Mouse (Mus musculus) limb, embryonic 14.5 days (tissue): ENCODE data around the gene Mrpl23. TPM values are rescaled to one million over a fixed set of nuclear protein-coding genes. Genes with fewer than 3 reads are reported as not detected.

Experiments
- ATAC-seq: fragments of 200-750 bp; cut with Nextera tagmentation; 2 replicates; pipeline ENCODE4 v1.8.0; 2017; ENCODE audit warnings: low read depth, moderate number of reproducible peaks, moderate TSS enrichment; ENCODE audit not compliant: low FRiP score
- DNase-seq: peaks from one replicate; pipeline ENCODE4 v3.0.0-alpha.2; 2015; ENCODE audit warnings: low spot score
- H3K27ac ChIP-seq: fragments of 300-500 bp; sonication (generic); replicated peaks from 2 replicates; pipeline ENCODE4 v1.5.1; 2014; ENCODE audit warnings: low read depth, mild to moderate bottlenecking, low read length, moderate library complexity, mixed read lengths
- H3K27me3 ChIP-seq: fragments of 300-500 bp; sonication (generic); 2 replicates; pipeline ENCODE4 v1.6.1; 2014; ENCODE audit warnings: low read length, mixed read lengths; ENCODE audit not compliant: control insufficient read depth, insufficient read depth
- H3K36me3 ChIP-seq: fragments of 300-500 bp; sonication (generic); 2 replicates; pipeline ENCODE4 v1.6.1; 2014; ENCODE audit warnings: mild to moderate bottlenecking, low read length, moderate library complexity, mixed read lengths; ENCODE audit not compliant: control insufficient read depth, insufficient read depth
- H3K4me1 ChIP-seq: fragments of 300-500 bp; sonication (generic); 2 replicates; pipeline ENCODE4 v1.6.1; 2014; ENCODE audit warnings: antibody characterized with exemption, low read length, mixed read lengths; ENCODE audit not compliant: control insufficient read depth, insufficient read depth
- H3K4me2 ChIP-seq: fragments of 300-500 bp; sonication (generic); replicated peaks from 2 replicates; pipeline ENCODE4 v1.6.1; 2014; ENCODE audit warnings: low read depth, mild to moderate bottlenecking, low read length, moderate library complexity; ENCODE audit not compliant: severe bottlenecking
- H3K4me3 ChIP-seq: fragments of 300-500 bp; sonication (generic); replicated peaks from 2 replicates; pipeline ENCODE4 v1.5.1; 2014; ENCODE audit warnings: low read length
- H3K9ac ChIP-seq: fragments of 300-500 bp; sonication (generic); 2 replicates; pipeline ENCODE4 v1.6.1; 2014; ENCODE audit warnings: mild to moderate bottlenecking, low read depth, low read length, moderate library complexity; ENCODE audit not compliant: severe bottlenecking
- H3K9me3 ChIP-seq: fragments of 300-500 bp; sonication (generic); 2 replicates; pipeline ENCODE4 v1.6.1; 2016; ENCODE audit warnings: low read length; ENCODE audit not compliant: control insufficient read depth
- POLR2A ChIP-seq: fragments of 200-500 bp; IDR thresholded peaks from 2 replicates; pipeline ENCODE4 v1.8.0; 2012; ENCODE audit warnings: inconsistent platforms, mild to moderate bottlenecking, moderate library complexity, borderline replicate concordance; ENCODE audit not compliant: insufficient read depth, insufficient read length; ENCODE audit errors: extremely low read depth
- WGBS: fragments of 180-500 bp; shearing (Covaris S2); extraction: QIAGEN DNeasy Blood & Tissue Kit; methylation state at CpG from one replicate; pipeline ENCODE4 v1.1.7; 2014; 5-methylcytosine and 5-hydroxymethylcytosine counted together
- polyA plus RNA-seq, 2 experiments: library from polyadenylated mRNA; depleted of rRNA in 1 of 2; stranded (reverse) in 1 of 2; unstranded in 1 of 2; fragments of >200 nt; fragmentation: Nextera tagmentation in 1 of 2; extraction: Ambion mirVana in 1 of 2; gene quantifications; 2 replicates each; pipeline versions ENCODE4 v1.2.1 to v1.2.3; 2012 to 2014

Gene Mrpl23
- polyA plus RNA-seq, 2 experiments, result 30.0 to 94.6 TPM

DNA sequence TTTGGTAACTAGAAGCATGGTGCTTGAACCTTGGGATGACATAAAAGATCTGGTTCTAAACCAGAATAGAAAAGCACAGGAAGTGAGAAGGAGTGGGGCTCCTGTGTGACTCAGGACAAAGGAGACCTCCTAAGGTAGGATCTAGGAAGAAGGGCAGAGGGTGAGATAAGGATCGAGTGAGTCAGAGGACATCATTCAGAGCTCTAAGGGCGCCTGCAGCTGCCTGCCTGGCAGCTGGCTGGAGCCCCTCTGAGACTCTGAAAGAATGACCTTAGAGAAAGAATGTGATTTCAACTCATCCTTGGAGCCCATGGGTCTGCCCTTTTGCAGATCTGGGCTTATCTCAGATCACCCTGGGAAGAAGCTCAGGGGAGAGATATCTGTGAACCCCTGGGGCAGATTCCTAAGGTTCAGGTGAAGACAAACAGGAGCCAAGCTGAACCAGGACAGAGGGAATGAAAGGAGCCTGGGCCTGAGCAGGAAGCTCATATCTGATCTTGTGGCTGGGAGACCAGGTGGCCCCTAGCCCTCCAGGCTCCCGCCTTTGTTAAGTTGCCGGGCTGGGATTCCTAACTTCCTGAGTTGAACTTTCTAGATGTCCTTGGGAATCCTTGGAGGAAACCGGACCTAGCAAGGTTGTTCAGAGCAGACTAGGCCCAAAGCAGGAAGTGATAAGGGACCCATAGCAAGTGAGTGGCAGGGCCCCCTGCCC, 33.3 kb upstream of the Mrpl23 start:
- no peak for DNase-seq
- 63% methylated on average over 5 of the region's 5 CpGs for WGBS
- Histone ChIP-seq H3K4me1 (no peaks in the 10 kb centered on the region), H3K27ac (peak overlapping the region; percentile 9; the same call in 1 of the 2 replicates), H3K36me3 (no peaks in the 10 kb centered on the region), H3K9me3 (no peaks in the 10 kb centered on the region), H3K4me3 (no peak overlapping the region), H3K9ac (no peak overlapping the region), H3K4me2 (no peak overlapping the region), H3K27me3 (no peaks in the 10 kb centered on the region)
- 0 out of 2 replicates have a peak, but pooled peaks have one; percentile 12 for ATAC-seq
- no peak for TF ChIP-seq POLR2A

DNA sequence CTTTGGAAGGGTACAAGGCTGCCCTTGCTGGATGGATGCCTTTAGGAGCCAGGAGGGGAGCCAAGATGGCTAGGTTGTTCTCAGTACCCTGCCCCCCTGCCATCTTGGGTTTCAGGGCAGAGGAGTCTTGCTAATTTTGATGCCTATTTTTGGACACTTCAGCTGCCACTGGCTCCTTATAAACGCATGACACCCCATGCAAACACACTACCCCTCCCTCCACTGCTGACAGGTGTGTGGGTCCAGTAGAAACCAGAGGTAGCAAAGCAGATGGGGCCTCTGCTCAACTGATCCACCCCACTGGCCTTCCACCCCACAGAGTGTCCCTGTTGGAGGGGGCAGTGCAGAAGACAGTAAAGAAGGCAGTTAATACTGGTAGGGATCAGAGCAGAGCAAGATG, 32.5 kb upstream of the Mrpl23 start:
- H3K9ac ChIP-seq, result no peak overlapping the region
- H3K4me1 ChIP-seq, result no peaks in the 10 kb centered on the region; the same call in 1 of the 2 replicates
- 83% methylated on average over 1 of the region's 1 CpGs for WGBS
- H3K4me2 ChIP-seq, result no peak overlapping the region
- DNase-seq (no peak), ATAC-seq (0 out of 2 replicates have a peak, but pooled peaks have one; percentile 32)
- H3K27ac ChIP-seq, result no peak overlapping the region
- no peaks in the 10 kb centered on the region for H3K36me3 ChIP-seq
- H3K27me3 ChIP-seq, result no peaks in the 10 kb centered on the region
- H3K9me3 ChIP-seq, result no peaks in the 10 kb centered on the region
- TF ChIP-seq POLR2A, result no peak
- H3K4me3 ChIP-seq, result no peak overlapping the region

GRCm38 (mm10) chr7:142503206-142503605, 29.3 kb upstream of the Mrpl23 start:
- no peak for TF ChIP-seq POLR2A
- no peaks in the 10 kb centered on the region for H3K27me3 ChIP-seq
- no peak overlapping the region for H3K9ac ChIP-seq
- WGBS, result 81% methylated on average over 4 of the region's 4 CpGs
- no peak for ATAC-seq
- no peaks in the 10 kb centered on the region for H3K36me3 ChIP-seq
- H3K27ac ChIP-seq, result peak overlapping the region; percentile 19; the same call in 1 of the 2 replicates
- no peaks in the 10 kb centered on the region for H3K9me3 ChIP-seq
- no peak for DNase-seq
- H3K4me1 ChIP-seq, result peaks cover 24% of the 10 kb centered on the region
- no peak overlapping the region for H3K4me2 ChIP-seq
- no peak overlapping the region for H3K4me3 ChIP-seq

- no peaks in the 10 kb centered on the region for H3K27me3 ChIP-seq
- ATAC-seq (no peak), DNase-seq (no peak)
- 19% methylated on average over 2 of the region's 2 CpGs for WGBS
- no peak overlapping the region for H3K27ac ChIP-seq
- no peak overlapping the region for H3K4me2 ChIP-seq
- H3K9ac ChIP-seq, result no peak overlapping the region
- no peaks in the 10 kb centered on the region for H3K9me3 ChIP-seq
- H3K36me3 ChIP-seq, result no peaks in the 10 kb centered on the region
- no peak overlapping the region for H3K4me3 ChIP-seq
- peaks cover 44% of the 10 kb centered on the region for H3K4me1 ChIP-seq
- TF ChIP-seq POLR2A, result no peak
Observed at GRCm38 (mm10) chr7:142505942-142506341, 26.5 kb upstream of the Mrpl23 start.

DNA sequence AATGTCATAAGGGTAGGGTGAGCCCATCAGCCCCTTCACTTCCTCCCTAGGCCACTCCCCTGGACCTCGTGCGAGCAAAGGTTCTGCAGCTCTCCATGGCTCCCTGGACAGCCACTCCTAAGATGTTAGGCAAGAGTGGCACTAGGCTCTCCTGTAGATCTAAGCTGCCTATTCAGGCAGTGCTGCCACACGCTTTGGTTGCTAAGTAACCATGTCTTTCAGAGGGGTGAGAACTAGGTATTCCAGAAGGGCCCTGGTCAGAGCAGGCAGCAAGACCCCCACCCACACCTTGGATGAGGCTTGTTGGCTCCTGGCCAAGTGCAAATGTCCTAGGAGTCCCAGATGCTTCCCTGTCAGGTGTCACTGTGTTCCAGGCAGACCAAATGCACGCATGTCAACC, 26.0 kb upstream of the Mrpl23 start:
- no peaks in the 10 kb centered on the region for H3K9me3 ChIP-seq
- peak overlapping the region; percentile 39; the same call in 1 of the 2 replicates for H3K27ac ChIP-seq
- no peak overlapping the region for H3K4me3 ChIP-seq
- TF ChIP-seq POLR2A, result no peak
- 57% methylated on average over 4 of the region's 4 CpGs for WGBS
- H3K4me2 ChIP-seq, result no peak overlapping the region
- no peak for DNase-seq
- peaks cover 48% of the 10 kb centered on the region for H3K4me1 ChIP-seq
- no peak overlapping the region for H3K9ac ChIP-seq
- no peak for ATAC-seq
- no peaks in the 10 kb centered on the region for H3K27me3 ChIP-seq
- no peaks in the 10 kb centered on the region for H3K36me3 ChIP-seq

- Histone ChIP-seq H3K4me2 (no peak overlapping the region), H3K9ac (no peak overlapping the region), H3K4me3 (no peak overlapping the region), H3K36me3 (no peaks in the 10 kb centered on the region), H3K27ac (0 out of 2 replicates have a peak overlapping the region, but pooled peaks have one; percentile 39), H3K4me1 (peaks cover 48% of the 10 kb centered on the region), H3K9me3 (no peaks in the 10 kb centered on the region), H3K27me3 (no peaks in the 10 kb centered on the region)
- WGBS, result 83% methylated on average over 9 of the region's 9 CpGs
- ATAC-seq, result no peak
- DNase-seq, result no peak
- TF ChIP-seq POLR2A, result no peak
Observed at GRCm38 (mm10) chr7:142507453-142507852, 25.0 kb upstream of the Mrpl23 start.
